Mouse (Mus musculus) heart, postnatal 0 days (tissue): ENCODE measurements around the gene Pafah1b3.

ENCODE experiments used
- CTCF ChIP-seq: IDR thresholded peaks from 2 replicates; pipeline ENCODE4 v1.5.1; 2016; ENCODE audit warnings: antibody characterized with exemption, control low read depth, low read depth
- EP300 ChIP-seq: IDR thresholded peaks from 2 replicates; pipeline ENCODE4 v1.6.1; 2016; ENCODE audit warnings: antibody characterized with exemption, low read depth

GRCm38 (mm10) chr7:25314606-25315305 is 17.0 kb upstream of the Pafah1b3 start:
- TF ChIP-seq CTCF: no peak
- TF ChIP-seq EP300: no peak
